Mouse (Mus musculus) lung, adult 2 months (tissue): ENCODE measurements at regions not wholly inside any gene's neighbourhood (a gene's known extent, or its start where the extent isn't known, plus 50 kb on each side); places are given as distances from the start of the nearest gene placed in this dataset.

ENCODE experiments used
- CTCF ChIP-seq: fragments of 200-500 bp; IDR thresholded peaks from 2 replicates; pipeline ENCODE4 v1.5.1; 2011; ENCODE audit warnings: mild to moderate bottlenecking, low read length, control low read depth; ENCODE audit not compliant: insufficient read depth
- POLR2A ChIP-seq: fragments of 200-500 bp; IDR thresholded peaks from 2 replicates; pipeline ENCODE4 v1.6.1; 2011; ENCODE audit warnings: low read depth, mild to moderate bottlenecking, control low read depth, low read length, borderline replicate concordance; ENCODE audit errors: extremely low read depth

- TF ChIP-seq POLR2A = no peak
- TF ChIP-seq CTCF = no peak
These were observed 142.9 kb upstream of the Pfn2 start for GRCm38 (mm10) chr3:57990738-57991137.
